Mouse (Mus musculus): ENCODE results near the gene Atg4d. TPM values are rescaled to one million over a fixed set of nuclear protein-coding genes. Genes with fewer than 3 reads are reported as not detected.
A peak's percentile ranks its signal among the peaks of the same experiment; 100 is the strongest.
"Not testable (repeated sequence)": the region's sequence is repeated elsewhere in the genome, so short reads cannot be mapped to it uniquely, and the experiment has no call there.

Gene Atg4d
- polyA plus RNA-seq, 1 experiment, result 27.3 TPM

DNA sequence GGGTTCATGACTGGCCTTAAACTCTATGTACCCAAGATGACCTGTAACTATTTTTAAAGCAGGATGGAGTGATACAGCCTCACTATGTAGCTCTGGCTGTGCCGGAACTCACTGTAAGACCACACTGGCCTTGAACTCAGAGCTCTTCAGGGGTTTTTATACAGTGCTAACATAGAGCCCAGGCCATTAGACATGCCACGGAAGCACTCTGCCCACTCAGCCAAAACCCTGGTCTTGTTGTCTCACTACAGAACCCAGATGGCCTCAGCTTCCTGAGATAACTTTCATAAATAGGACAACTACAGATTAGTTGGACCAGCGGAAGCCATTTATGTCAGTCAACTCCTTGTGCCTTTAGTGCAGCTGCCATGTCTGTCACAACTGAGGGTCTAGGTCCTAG, 9.2 kb downstream of the Atg4d start:
- DNase-seq (ENCODE audit: low read depth), result no peak

DNA sequence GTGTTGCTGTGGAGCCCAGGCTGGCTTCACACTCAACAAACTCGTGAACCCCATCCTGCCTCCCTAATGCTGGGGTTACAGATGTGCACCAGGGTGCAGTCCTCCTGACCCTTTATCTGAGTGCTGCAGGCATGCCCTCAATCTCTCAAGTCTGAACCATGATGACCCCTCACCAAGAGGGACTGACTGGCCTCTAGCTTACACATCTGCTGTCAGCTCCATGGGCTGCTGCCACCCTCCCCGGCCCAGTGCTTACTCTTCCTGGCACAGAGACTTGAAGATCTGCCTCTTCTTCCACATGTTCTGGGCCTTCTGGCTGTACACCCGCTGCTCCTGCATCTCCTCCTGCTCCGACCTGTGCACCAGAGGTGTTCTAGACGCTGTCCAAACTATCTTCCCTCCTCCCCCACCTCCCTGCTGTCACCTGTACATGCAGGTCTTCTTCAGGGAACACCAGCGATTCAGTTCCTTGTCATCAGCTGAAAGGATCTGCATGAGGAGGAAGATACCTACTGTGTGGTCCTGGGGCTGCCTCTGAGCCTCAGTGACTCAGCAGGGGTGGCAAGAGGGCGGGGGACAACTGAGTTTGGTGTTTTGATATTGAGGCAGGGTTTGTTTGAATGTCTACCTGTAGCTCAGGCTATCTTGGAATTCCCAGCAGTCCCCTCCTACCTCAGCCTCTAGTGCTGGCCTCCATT, 10.1 kb downstream of the Atg4d start:
- no peak for DNase-seq (ENCODE audit: low read depth)

DNA sequence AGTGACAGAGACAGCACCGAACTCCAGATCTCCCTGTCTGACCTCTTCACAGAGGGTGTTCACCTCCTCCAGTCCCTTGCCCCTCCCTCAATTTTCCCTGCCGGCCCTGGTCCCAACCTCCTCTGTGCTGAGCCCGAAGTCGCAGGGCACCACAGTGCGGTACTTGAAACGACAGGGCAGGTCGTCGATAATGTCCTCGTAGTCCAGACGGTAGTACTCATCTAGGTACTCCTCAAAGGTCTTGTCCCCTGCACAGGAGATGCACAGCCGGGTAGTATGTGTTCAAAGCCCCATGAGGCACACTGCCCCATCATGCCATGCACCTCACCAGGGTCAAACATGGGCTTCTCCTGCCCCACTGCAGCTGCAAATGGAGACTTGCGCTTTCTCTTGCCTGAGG, 10.6 kb downstream of the Atg4d start:
- no peak for DNase-seq (ENCODE audit: low read depth)

DNA sequence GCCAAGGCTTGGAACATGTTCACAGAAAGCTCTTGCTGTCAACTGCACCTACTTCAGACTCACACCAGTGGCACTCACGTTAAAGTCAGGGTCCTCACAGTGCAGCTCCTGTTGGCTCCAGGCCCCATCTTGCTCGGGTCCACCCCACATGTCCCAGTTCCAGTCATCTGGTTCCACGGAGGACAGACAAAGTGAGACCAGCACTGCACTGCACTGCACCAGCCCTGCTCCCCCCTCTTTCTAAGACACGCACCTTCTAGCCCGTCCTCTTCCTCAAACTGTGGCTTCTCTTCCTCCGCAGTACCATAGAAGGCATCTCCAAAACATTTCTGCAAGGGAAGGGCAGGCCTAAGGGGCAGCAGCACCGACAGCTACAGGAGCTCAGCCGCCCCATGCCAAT, 11.2 kb downstream of the Atg4d start:
- no peak for DNase-seq (ENCODE audit: low read depth)

DNA sequence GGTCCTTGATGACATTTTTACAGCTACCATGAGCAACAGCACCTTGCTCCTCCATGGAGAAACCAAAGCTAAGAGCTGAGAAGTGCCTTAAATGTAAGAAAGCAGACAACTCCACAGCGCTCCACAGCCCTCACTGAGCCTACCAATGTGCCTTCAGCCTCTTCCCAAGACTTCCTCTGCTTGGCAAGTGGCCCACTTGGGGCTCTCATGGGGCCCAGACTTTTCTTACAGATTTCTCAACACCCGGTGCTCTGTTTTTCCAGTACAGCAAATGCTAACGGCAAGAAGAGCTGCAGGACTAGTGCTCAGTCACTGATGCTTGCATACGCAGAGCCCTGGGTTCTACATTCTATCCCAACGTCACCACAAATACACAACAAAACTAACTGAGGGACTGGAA, 12.7 kb downstream of the Atg4d start:
- no peak for DNase-seq (ENCODE audit: low read depth)

DNA sequence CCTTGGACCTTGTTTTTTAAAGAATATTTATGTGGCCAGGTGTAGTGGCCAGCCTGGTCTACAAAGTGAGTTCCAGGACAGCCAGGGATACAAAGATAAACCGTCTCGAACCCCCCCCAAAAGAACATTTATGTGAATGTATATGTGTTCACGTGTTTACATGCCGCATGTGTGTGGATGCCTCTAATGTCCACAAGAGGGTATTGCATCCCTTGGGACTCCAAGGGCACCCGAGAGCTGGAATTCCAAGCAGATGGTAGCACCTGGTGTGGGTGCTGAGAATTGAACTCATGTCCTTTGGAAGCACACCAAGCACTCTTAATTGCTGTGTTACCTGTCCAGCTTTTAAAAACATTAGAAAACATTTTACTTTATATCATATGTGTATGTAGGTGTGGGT, 18.5 kb downstream of the Atg4d start:
- DNase-seq (ENCODE audit: low read depth), result no peak

DNA sequence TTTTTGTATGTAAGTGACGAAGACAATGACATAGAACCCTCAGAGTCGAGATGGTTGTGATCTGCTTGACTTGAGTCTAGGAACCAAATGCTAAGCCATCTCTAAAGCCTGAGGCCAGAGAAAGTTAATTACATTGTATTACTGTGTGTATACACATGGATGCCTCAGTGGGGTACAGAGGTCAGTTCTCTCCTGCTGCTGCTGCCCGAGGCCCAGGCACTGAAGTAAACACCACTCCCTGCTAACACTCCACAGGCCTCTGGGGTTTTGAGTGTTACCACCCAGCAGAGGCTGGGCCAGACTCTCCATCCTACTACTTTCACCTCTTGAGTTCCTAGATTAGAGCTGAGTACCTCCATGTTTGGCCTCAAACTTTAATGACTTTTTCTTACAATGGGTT, 18.9 kb downstream of the Atg4d start:
- DNase-seq (ENCODE audit: low read depth), result no peak

DNA sequence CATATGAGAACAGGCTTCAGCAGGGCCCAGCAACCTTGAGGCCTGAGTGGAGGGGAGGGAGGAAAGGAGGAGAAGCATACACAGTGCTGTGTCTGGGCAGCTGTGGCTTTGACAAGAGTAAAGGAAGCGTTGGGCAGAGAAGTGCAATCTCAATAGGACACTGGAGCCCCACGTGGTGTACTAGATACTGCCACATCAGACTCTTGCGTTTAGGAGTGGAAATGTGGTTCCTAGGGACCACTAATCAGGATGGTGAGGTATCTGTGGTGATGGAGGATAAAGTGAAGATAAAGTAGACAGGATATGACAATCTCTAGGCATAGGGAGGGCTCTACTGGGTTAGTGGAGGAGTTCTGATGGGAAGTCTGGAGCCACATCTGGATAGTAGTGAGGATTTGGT, 21.7 kb downstream of the Atg4d start:
- no peak for DNase-seq (ENCODE audit: low read depth)

DNA sequence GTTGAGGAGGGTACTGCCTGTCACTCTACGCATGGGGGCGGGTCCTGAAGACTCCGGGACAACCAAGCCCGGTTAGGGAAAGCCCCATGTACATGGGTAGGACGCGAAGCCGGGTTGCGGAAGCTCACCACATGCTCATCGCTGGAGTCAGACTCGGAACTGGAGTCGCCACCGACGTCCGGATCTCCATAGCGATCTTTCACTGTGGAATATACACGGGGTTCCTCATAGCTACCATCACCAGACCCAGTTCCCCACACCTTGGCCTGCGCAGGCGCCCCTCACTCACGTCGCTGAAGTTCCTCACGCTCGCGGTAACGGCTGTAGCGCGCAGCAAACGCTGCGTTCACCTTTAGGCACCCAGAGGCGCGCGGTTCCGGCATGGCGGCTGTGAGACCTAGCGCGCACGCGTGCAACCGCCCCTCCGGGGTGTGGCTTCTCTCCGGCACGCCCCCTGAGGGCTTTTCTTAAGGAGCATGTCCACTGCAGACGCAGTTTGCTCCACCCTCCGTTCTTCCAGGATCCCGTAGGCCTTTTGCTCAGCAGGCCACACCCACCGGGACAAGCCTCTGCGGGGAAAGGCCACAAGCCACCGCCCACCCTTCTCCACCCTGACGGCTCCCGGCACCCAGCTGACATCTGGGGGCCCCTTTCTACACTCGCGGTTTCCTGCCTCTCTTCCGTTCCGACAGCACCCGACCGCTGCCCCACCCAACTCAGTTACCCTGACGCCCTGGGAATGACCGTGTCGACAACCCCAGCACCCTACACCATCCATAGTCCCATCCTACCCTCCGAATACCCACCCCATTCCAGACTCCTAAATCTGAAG, 22.7 kb downstream of the Atg4d start, which contains the start of gene Kri1:
Gene Kri1, minus strand, starts transcription at position 399 of the 832 bp plus-strand sequence.
- peak; percentile 70 for DNase-seq (ENCODE audit: low read depth)

DNA sequence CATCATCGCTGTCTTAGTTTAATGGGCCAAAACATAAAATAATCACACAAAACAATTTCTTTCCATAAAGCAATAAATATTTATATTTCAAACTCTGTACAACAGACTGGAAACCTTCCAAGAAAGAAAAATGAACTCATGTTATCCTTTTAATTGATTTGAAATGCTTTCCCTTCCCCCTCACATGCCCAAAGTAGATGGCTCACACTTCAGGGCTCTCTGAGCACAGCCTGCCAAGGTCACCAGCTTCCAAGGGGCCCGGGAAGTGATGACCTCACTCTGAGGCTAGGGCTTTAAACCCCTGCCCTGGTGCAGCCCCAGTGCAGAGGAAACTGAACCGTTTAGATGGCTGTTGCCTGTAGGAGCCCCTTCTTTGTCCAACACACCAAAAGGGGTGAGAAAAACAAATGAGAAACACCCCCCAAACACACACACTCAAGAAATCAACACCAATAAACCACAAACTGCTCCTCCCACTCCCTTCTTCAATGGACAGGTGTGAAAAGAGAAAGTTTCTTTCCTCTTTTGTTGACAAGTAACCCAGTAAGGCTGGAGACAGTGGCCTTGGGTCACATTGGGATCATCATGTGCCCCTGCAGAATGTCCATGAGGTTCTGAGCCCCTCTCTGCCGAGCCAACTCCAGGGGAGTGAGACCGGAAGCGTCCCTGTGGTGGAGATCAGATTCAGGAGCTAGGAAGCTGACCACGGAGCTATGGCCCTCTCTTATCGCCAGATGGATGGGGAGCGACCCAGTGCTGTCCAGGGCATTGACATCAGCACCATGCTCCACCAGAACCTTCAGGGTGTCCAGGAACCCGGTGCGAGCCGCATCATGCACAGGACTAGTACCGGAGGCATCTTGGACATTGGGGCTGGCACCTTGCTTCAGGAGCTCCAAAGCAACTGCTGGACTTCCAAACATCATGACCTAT, 23.6 kb downstream of the Atg4d start:
- DNase-seq (ENCODE audit: low read depth), result no peak

DNA sequence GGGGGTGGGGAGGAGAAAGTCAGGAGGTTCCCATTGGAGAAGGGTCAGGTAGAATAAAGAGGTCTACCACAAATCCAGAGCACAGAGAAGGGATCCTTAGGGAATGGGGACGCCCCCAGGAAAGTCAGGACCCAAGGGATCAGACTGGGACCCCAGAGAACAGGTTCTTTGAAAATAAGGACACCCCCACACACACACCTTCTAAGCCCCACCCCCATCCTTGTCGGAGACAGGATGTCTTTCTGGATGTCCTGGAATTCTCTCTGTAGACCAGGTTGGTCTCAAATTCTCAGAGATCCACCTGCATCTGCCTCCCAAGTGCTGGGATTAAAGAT, 24.2 kb downstream of the Atg4d start:
- no peak for DNase-seq (ENCODE audit: low read depth)

DNA sequence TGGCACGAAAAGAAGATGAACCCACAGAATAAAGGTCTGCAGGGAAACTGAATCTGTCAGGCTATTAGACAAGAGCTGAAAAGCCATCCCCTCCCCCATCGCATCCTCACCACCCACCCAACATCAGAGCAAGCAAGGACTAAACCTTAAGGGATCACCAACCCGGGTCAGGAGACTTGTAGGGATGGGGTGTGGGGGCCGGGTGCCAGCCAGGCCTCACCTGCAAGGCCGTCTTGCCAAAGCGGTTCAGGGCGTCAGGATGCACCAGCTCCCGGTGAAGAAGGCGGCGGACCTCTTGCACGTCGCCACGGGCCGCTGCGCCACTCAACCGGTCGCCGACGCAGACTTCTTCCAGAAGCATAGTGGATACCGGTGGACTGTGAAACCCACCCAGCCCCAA, 25.5 kb downstream of the Atg4d start:
- DNase-seq (ENCODE audit: low read depth), result no peak

DNA sequence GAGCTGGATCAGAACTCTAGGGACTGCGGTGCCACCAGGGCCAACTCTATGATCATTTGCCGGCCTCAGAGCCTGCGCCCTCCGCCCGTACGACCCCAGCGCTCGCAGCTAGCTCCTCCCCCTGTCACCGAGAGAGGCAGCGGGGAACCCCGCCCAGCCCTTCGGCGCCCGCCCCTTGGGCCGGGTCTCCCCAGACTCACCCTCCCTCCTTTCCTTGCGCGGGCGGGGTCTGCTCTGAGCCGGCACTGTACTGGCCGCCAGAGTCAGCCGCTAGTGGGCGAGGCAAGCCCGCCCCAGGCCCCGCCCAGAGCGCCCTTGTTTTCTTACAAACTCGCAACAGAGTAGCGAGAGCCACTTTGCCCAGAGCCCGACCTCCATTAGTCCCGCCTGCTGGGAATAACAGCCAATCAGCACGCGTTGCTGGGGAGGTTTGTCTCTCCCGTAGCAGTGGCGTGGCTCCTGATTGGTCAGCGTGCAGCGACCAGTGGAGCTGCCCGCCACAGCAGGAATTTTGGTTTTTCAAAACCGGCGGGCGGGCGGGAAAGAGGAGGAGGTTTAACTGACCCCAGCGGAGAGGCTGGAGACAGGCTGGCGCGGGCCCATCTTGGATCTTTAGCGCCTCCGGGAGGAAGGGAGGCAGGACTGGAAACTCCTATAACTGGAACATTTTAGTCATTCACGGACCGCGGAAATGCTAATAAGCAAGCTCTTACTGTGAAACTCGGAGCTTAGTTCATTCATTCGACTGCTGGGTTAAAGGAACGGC, 26.1 kb downstream of the Atg4d start, which contains the start of gene Cdkn2d:
Gene Cdkn2d, minus strand, starts transcription at position 386 of the 766 bp plus-strand sequence.
- peak; percentile 97 for DNase-seq (ENCODE audit: low read depth)

DNA sequence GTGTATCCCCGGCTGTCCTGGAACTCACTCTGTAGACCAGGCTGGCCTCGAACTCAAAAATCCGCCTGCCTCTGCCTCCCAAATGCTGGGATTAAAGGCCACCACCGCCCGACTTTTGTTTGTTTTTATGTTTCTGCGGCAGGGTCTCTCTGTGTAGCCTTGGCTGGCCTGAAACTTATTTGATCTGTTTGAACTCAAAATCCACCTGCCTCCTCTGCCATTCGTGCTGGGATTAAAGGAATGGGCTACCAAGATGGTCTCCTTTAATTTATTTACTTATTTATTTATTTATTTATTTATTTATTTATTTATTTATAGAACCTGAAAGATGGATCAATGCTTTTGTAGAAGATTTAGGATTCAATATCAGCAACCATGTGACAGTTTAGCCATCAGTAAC, 26.8 kb downstream of the Atg4d start:
- not testable (repeated sequence) for DNase-seq (ENCODE audit: low read depth)

DNA sequence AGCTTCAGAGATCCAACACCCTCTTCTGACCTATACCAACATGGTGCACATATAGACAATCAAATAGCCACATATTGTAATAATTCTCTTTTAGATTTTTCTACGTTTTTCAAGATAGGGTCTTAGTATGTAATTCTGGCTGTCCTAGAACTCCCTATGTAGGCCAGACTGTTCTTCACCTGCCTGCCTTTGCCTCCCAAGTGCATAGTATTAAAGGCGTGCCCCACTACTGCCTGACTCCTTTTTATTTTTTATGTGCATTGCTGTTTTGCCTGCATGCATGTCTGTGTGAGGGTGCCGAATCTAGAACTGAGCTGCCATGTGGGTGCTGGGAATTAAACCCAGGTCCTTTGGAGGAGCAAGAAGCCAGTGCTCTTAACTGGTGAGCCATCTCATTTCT, 27.2 kb downstream of the Atg4d start:
- DNase-seq (ENCODE audit: low read depth), result no peak

DNA sequence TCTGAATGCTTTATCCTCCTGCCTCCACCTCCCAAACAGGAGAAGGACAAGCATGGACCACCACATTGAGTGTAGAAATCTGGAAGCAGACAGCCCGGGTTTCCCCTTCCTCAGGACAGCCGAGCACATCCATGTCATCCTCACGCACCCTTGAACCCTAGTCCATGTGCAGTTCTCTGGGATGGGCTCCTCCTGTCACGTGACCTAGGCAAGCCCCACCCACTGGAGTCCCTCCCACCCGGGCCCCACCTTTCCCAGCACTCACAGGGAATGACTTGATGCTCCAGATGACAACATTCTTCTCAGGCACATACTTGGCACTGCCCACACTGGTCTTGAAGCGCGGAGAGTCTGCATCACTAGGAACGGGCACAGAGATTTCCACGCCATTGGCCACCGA, 33.9 kb downstream of the Atg4d start:
- DNase-seq (ENCODE audit: low read depth), result no peak

DNA sequence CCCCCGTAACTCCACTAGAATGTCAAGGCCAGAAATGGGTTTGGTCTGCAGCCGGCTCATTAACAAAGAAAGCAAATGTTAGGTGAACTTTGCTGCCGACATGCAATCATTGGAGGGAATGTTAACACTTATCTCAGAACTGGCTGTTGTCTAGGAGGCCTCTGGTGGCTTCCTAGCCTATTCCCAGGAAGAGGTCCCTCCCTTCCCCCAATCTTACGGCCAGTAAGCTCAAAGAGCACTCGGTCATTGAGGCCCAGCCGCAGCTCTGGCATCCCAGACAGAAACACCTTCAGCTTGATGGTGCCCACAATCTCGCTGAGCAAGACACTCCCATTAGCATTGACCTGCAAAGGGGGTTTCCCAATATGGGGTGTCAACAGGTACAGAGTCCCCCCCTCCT, 40.0 kb downstream of the Atg4d start:
- no peak for DNase-seq (ENCODE audit: low read depth)

DNA sequence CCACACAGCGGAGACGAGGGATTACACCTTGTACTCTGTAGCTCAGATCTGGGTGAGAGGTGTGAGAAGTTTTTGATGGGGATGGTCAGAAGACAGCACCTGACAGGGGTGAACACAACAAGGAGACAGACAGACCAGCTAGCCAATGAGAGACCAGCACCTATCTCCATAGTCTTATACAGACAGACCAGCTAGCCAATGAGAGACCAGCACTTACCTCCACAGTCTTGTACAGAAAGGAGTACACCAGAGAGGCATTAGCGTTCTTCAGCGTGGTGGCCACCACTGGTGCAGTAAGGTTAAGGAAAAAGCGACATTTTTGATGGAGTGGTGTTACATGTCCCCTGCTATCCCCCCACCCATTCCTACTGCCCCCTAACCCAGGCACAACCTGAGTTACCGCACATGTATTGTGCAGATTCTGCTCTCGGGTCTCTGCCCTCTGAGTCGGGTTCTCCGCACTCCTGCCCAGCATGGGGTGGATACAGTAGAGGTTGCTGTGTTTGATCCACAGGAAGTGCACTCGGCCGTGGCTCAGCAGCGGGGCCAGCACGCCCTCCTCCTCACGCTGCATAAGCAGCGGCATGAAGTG, 44.2 kb downstream of the Atg4d start:
- DNase-seq (ENCODE audit: low read depth), result no peak

DNA sequence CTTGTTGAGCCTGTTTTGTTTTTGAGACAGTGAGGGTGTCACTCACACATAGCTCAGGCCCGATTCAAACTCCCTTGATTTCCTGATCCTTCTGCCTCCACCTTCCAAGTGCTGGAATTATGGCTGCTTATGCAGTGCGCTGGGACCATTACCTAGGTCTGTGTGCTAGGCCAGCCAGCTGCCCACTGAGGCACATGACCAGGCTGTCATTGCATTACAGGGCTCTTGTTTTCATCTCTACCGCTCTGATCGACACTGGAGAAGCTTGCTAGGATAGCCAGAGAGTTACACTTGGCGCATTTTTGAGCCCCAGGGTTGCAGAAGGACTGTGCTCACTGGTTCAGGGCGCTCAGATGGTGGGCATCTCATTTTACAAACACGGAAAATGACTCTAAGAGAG, 46.6 kb downstream of the Atg4d start:
- no peak for DNase-seq (ENCODE audit: low read depth)

DNA sequence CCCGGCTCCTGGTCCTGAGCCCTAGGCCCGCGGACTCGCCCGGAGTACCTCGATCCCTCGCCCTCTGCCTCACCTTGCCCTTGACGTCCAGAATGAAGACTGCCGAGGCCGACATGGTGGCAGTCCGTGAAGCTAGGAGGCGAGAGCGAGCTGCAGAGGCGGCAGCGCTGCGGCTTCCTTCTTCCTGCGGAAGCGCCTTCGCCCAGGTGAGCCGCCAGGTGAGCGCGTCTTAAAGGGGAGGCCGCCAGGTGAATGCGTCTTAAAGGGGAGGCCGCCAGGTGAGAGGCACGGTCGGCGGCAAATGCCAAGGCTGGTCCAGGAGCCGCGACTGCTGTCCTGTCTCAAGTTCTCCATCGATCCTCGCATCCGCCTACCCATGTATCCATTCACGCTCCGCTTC, 47.0 kb downstream of the Atg4d start, which contains the start of gene Ap1m2:
Gene Ap1m2, minus strand, starts transcription at position 204 of the 400 bp plus-strand sequence.
- no peak for DNase-seq (ENCODE audit: low read depth)

DNA sequence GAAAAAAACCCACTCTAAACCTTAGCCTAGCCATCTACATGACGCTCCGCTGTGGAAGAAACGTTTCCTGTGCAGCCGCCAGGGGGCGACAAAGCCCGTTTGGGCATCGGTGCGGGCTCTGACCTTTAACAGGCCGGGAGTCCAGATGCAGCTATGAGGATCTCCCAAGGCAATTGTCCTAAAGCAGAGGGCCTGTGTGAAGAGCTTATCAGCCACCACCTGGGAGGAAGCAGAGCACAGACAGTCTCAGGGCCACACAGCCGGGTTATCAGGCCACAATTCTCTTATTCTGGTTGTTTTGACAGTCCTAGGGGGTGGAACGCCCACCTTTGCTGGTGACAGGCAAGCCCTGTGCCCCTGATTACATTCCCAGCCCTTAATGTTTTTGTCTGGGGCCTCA, 48.3 kb downstream of the Atg4d start:
- no peak for DNase-seq (ENCODE audit: low read depth)

Measured in gonadal fat pad, adult 2 months (tissue).